Mouse (Mus musculus): ENCODE data around the gene Numa1. TPM values are rescaled to one million over a fixed set of nuclear protein-coding genes. Genes with fewer than 3 reads are reported as not detected.

Numa1 gene
- polyA plus RNA-seq, 1 experiment from 2014 or later = 46.2 TPM

GRCm38 (mm10) chr7:101998194-101998927 is 64.5 kb downstream of the Numa1 start:
- Histone ChIP-seq H3K27me3 (no peaks in the 10 kb centered on the region), H3K4me3 (no peak overlapping the region), H3K4me1 (replicated peaks) (no peaks in the 10 kb centered on the region; the same call in 1 of the 2 replicates), H3K9me3 (no peaks in the 10 kb centered on the region), H3K27ac (replicated peaks) (0 out of 2 replicates have a peak overlapping the region, but pooled peaks have one; percentile 33), H3K9ac (0 out of 2 replicates have a peak overlapping the region, but pooled peaks have one; percentile 9), H3K4me2 (no peak overlapping the region), H3K36me3 (peaks cover 100% of the 10 kb centered on the region)
- 68% methylated on average over 14 of the region's 14 CpGs for WGBS
- peak; percentile 60; the same call in 1 of the 2 replicates for ATAC-seq (ENCODE audit: low read depth)

- Histone ChIP-seq H3K9me3 (no peaks in the 10 kb centered on the region), H3K27ac (replicated peaks) (0 out of 2 replicates have a peak overlapping the region, but pooled peaks have one; percentile 33), H3K4me3 (no peak overlapping the region), H3K4me2 (no peak overlapping the region), H3K4me1 (replicated peaks) (no peaks in the 10 kb centered on the region; the same call in 1 of the 2 replicates), H3K36me3 (peaks cover 98% of the 10 kb centered on the region), H3K27me3 (no peaks in the 10 kb centered on the region), H3K9ac (no peak overlapping the region)
- no peak for ATAC-seq (ENCODE audit: low read depth)
- 80% methylated on average over 15 of the region's 15 CpGs for WGBS
Measured at GRCm38 (mm10) chr7:101999461-102000151, 65.7 kb downstream of the Numa1 start.

- Histone ChIP-seq H3K36me3 (peaks cover 98% of the 10 kb centered on the region), H3K4me2 (no peak overlapping the region), H3K4me1 (replicated peaks) (no peaks in the 10 kb centered on the region; the same call in 1 of the 2 replicates), H3K4me3 (no peak overlapping the region), H3K9me3 (no peaks in the 10 kb centered on the region), H3K9ac (no peak overlapping the region), H3K27me3 (no peaks in the 10 kb centered on the region), H3K27ac (replicated peaks) (no peak overlapping the region)
- 91% methylated on average over 8 of the region's 8 CpGs for WGBS
- ATAC-seq (ENCODE audit: low read depth) = no peak
Measured at GRCm38 (mm10) chr7:102000296-102000695, 66.4 kb downstream of the Numa1 start.

- Histone ChIP-seq H3K27ac (replicated peaks) (no peak overlapping the region), H3K4me2 (no peak overlapping the region), H3K36me3 (peaks cover 98% of the 10 kb centered on the region), H3K27me3 (no peaks in the 10 kb centered on the region), H3K9ac (no peak overlapping the region), H3K4me3 (no peak overlapping the region), H3K9me3 (no peaks in the 10 kb centered on the region), H3K4me1 (replicated peaks) (no peaks in the 10 kb centered on the region; the same call in 1 of the 2 replicates)
- ATAC-seq (ENCODE audit: low read depth) = no peak
- 91% methylated on average over 26 of the region's 26 CpGs for WGBS
Measured at GRCm38 (mm10) chr7:102000921-102001630, 67.2 kb downstream of the Numa1 start.

- 78% methylated on average over 1 of the region's 1 CpGs for WGBS
- Histone ChIP-seq H3K4me3 (no peak overlapping the region), H3K9me3 (no peaks in the 10 kb centered on the region), H3K36me3 (peaks cover 98% of the 10 kb centered on the region), H3K4me2 (no peak overlapping the region), H3K27ac (replicated peaks) (no peak overlapping the region), H3K27me3 (no peaks in the 10 kb centered on the region), H3K4me1 (replicated peaks) (no peaks in the 10 kb centered on the region; the same call in 1 of the 2 replicates), H3K9ac (no peak overlapping the region)
- ATAC-seq (ENCODE audit: low read depth) = no peak
Measured at GRCm38 (mm10) chr7:102006520-102006919, 72.6 kb downstream of the Numa1 start.

GRCm38 (mm10) chr7:102011855-102012254 is 77.9 kb downstream of the Numa1 start:
- Histone ChIP-seq H3K4me1 (replicated peaks) (no peaks in the 10 kb centered on the region), H3K27ac (replicated peaks) (no peak overlapping the region), H3K27me3 (no peaks in the 10 kb centered on the region), H3K9me3 (no peaks in the 10 kb centered on the region), H3K4me3 (no peak overlapping the region), H3K4me2 (no peak overlapping the region), H3K36me3 (peaks cover 100% of the 10 kb centered on the region), H3K9ac (no peak overlapping the region)
- ATAC-seq (ENCODE audit: low read depth) = no peak
- 92% methylated on average over 9 of the region's 9 CpGs for WGBS

- no peak overlapping the region for H3K4me2 ChIP-seq
- H3K9me3 ChIP-seq = no peaks in the 10 kb centered on the region
- no peak for ATAC-seq (ENCODE audit: low read depth)
- no peak overlapping the region for H3K4me3 ChIP-seq
- 94% methylated on average over 8 of the region's 8 CpGs for WGBS
- H3K4me1 ChIP-seq (replicated peaks) = no peaks in the 10 kb centered on the region
- no peak overlapping the region for H3K9ac ChIP-seq
- H3K36me3 ChIP-seq = peaks cover 100% of the 10 kb centered on the region
- H3K27ac ChIP-seq (replicated peaks) = no peak overlapping the region
- no peaks in the 10 kb centered on the region for H3K27me3 ChIP-seq
Measured at GRCm38 (mm10) chr7:102013416-102013815, 79.5 kb downstream of the Numa1 start.

- WGBS = 90% methylated on average over 2 of the region's 2 CpGs
- Histone ChIP-seq H3K27me3 (no peaks in the 10 kb centered on the region), H3K4me1 (replicated peaks) (no peaks in the 10 kb centered on the region), H3K36me3 (peaks cover 99% of the 10 kb centered on the region), H3K4me3 (no peak overlapping the region), H3K9ac (no peak overlapping the region), H3K4me2 (no peak overlapping the region), H3K9me3 (no peaks in the 10 kb centered on the region), H3K27ac (replicated peaks) (no peak overlapping the region)
- ATAC-seq (ENCODE audit: low read depth) = no peak
Measured at GRCm38 (mm10) chr7:102014995-102015394, 81.1 kb downstream of the Numa1 start.

GRCm38 (mm10) chr7:102016936-102017335 is 83.0 kb downstream of the Numa1 start:
- H3K9me3 ChIP-seq = no peaks in the 10 kb centered on the region

GRCm38 (mm10) chr7:102017452-102017851 is 83.5 kb downstream of the Numa1 start:
- no peak overlapping the region for H3K27ac ChIP-seq (replicated peaks)
- 96% methylated on average over 5 of the region's 5 CpGs for WGBS
- H3K4me2 ChIP-seq = no peak overlapping the region
- H3K4me1 ChIP-seq (replicated peaks) = no peaks in the 10 kb centered on the region
- H3K4me3 ChIP-seq = no peak overlapping the region
- no peak overlapping the region for H3K9ac ChIP-seq
- H3K27me3 ChIP-seq = no peaks in the 10 kb centered on the region
- H3K9me3 ChIP-seq = no peaks in the 10 kb centered on the region
- peaks cover 97% of the 10 kb centered on the region for H3K36me3 ChIP-seq
- no peak for ATAC-seq (ENCODE audit: low read depth)

More at GRCm38 (mm10) chr7:102016936-102017335, 83.0 kb downstream of the Numa1 start:
- H3K9ac ChIP-seq = no peak overlapping the region
- H3K36me3 ChIP-seq = peaks cover 97% of the 10 kb centered on the region
- no peaks in the 10 kb centered on the region for H3K27me3 ChIP-seq
- no peak for ATAC-seq (ENCODE audit: low read depth)
- H3K27ac ChIP-seq (replicated peaks) = no peak overlapping the region
- H3K4me3 ChIP-seq = no peak overlapping the region
- H3K4me2 ChIP-seq = no peak overlapping the region
- no peaks in the 10 kb centered on the region for H3K4me1 ChIP-seq (replicated peaks)
- 90% methylated on average over 4 of the region's 4 CpGs for WGBS

- no peak for ATAC-seq (ENCODE audit: low read depth)
- Histone ChIP-seq H3K4me3 (no peak overlapping the region), H3K27ac (replicated peaks) (no peak overlapping the region), H3K9me3 (no peaks in the 10 kb centered on the region), H3K4me2 (no peak overlapping the region), H3K36me3 (peaks cover 97% of the 10 kb centered on the region), H3K4me1 (replicated peaks) (no peaks in the 10 kb centered on the region), H3K27me3 (no peaks in the 10 kb centered on the region), H3K9ac (no peak overlapping the region)
- 86% methylated on average over 7 of the region's 7 CpGs for WGBS
Measured at GRCm38 (mm10) chr7:102018034-102018433, 84.1 kb downstream of the Numa1 start.

- no peaks in the 10 kb centered on the region for H3K4me1 ChIP-seq (replicated peaks)
- H3K4me2 ChIP-seq = no peak within 1 kb of the TSS
- no peak within 1 kb of the TSS for H3K9ac ChIP-seq
- no peaks in the 10 kb centered on the region for H3K9me3 ChIP-seq
- peaks cover 97% of the 10 kb centered on the region for H3K36me3 ChIP-seq
- no peak for ATAC-seq (ENCODE audit: low read depth)
- no peak within 1 kb of the TSS for H3K27ac ChIP-seq (replicated peaks)
- H3K4me3 ChIP-seq = no peak within 1 kb of the TSS
- no peaks in the 10 kb centered on the region for H3K27me3 ChIP-seq
- 92% methylated on average over 3 of the region's 3 CpGs for WGBS
Measured at GRCm38 (mm10) chr7:102018590-102018989, 84.7 kb downstream of the Numa1 start, which contains the start of gene Il18bp. TSS of gene Il18bp (minus strand) at chr7:102018690.
